Mouse (Mus musculus): Measurements from ENCODE around the gene Ube4b.

The Ube4b gene

DNA sequence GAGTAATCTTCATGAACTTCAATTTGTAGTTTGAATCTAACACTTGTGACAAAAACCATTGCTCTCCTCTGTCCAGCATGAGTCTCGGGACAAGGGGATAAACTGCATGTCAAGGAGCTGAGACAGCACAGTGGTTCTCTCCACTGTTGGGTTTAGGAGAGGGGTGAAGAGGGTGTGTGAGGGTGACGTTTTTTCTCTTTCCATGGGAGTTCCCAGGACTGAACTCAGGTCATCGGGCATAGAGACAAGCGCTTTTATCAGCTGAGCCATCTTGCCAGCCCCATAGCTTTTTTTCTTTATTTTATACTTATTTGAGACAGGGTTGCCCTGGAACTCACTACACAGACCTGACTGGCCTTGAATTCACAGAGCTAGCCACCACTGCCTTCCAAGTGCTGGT, 32.3 kb downstream of the Ube4b start:
- no peak for DNase-seq (ENCODE audit: low spot score)

DNA sequence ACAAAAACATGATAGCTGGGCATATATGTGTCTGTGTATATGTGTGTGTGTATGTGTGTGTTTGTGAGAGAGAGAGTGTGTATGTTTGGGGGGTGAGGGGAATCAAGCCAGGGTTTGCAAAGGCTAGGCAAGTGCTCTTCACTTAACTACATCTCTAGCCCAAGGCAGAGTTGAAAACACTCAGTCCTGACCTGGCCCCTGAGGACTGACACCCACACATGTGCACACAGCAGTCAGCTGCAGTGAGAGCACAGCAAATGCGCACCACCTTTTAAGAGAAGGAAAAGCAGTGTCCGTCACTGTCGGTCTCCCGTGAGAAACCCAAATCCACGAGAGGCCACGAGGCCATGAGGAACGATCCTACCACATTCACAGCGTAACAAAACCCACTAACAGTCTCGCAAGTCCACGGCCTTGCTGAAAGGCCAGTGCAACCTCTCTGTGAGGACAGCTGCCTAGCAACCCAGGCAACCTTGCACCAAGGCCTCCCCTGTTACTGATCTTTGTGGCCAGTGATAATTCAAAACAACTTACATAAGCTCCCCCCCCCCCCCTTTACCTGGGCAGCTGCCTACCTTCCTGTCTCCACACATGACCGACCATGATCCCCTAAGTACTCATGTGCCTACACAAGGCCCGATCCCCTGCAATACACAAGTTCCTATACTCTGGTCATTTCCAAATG, 33.1 kb downstream of the Ube4b start:
- DNase-seq (ENCODE audit: low spot score) = peak; percentile 68

DNA sequence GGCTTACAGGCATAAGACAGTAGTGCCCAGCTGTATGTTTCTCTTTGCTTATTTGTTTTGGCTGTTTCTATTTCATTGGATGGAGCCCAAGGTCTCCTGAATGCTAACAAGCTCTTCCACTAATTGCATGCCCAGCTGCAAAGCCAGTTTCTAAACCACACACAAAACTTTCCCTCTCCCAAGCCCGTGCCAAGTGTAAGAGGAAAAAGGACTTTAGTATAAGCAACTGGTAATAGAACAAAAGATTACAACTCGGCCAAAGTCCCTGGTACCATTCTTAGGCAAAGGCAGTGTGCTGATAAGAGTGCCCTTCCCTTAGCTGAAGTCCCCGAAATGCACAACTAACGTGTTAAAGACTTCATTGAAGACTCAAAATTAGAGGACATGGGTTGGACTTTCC, 34.2 kb downstream of the Ube4b start:
- no peak for DNase-seq (ENCODE audit: low spot score)

DNA sequence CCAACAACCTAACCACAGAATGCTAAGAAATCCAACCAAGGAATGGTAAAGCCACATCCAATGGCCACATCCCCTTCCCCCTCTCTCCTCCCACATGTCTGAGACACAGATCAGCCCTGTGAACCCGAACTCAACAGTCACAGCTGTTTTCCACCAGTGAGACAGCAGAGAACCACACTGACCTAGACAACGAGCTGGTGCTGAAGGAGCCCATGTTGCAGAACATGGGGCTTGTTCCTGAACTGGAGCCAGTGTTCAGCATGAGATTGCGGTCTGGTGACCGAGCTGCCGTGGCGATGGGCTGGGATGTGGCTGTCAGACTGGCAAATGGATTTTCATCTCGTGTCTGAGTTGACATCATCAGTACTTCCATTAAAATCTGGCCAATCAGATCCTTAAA, 45.5 kb downstream of the Ube4b start:
- DNase-seq (ENCODE audit: low spot score) = no peak

DNA sequence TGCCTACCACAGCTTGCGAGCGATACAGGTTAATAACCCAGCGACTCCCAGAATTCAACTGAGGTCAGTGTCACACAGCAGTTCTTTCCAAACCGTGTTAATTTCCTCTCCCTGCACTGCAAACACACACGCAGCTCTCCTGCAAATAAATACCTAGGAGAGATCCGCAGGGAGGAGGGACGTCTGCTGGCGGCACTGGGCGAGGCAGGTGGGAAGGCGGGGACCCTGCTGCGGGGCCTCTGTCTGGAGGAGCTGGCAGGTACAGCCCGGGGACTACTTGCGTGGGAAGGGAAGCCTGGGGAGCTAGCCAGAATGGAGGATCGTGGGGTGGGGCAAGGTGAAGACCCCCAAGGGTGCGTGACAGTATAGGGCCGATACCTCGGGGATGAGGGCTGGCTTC, 46.7 kb downstream of the Ube4b start:
- no peak for DNase-seq (ENCODE audit: low spot score)

DNA sequence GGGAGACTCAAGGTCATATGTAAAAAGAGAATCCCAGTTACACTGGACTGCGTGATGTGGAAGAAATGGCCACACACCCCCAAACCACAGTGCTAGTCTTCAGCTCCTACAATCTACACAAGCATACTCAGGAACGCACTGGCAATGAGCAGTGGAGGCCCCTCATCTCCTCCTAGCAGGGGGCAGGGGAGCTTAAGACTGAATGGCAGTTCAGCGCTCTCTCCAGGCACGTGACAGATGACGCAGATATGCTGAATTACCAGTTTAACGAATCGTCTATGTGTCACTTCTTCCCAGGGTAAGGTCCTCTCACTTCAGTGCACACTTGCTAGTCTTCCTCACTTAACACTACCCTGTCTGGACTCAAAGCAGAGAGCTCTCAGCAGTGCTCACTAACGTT, 47.7 kb downstream of the Ube4b start:
- DNase-seq (ENCODE audit: low spot score) = no peak

DNA sequence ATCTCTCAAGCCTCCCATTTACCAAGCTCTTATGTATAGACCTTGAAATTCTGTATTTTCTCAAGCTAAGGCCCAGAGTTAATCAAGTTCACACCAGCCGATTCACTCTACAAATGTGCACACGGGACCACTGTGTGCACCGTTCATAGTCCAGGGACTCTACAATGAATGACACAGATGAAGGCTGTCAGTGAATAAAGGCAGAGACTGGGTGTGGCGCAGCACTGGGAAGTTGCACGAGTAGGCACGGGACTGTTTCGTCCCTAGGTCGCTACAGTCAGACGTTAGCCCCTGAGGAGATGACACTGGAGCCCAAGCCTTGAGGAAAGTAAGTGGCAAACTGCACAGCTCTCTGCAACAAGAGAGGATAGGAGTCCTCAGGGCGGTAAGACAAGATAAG, 50.5 kb downstream of the Ube4b start:
- no peak for DNase-seq (ENCODE audit: low spot score)

DNA sequence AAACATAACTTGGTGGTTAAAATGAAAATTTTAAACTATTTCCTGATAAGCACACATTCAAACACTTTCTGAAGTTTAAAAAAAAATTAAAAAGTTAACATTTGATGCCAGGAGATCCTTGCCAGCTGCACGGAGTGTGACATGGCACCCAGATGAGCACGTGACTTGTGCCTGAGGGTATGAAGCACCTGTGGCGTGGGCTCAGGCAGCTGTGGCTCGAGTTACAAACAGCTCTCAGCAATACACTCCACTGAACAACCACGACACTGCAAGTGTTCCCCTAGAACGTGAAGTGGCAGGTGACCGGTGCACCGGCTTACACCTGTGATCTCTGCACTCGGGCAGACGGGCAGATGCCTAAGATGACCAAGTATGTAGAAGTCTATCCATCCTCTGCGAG, 51.9 kb downstream of the Ube4b start:
- no peak for DNase-seq (ENCODE audit: low spot score)

DNA sequence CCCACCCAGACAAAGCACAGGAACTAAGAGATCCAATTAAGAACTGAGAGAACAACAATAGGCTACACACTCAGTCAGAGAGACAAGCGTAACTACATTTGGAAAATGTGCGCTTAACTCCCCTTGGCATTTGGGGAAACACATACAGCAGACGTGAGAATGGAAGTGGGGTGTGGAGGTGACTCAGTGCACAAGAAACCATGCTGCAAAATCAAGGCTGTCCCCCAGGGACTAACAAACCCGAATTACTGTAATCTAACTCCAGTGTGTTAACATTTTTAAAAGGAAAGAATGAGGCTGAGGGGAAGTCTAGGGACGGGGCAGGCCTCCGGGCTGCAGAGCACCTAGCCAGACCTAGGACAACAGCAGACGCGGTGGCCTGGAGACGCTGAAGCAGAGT, 52.6 kb downstream of the Ube4b start:
- DNase-seq (ENCODE audit: low spot score) = no peak

DNA sequence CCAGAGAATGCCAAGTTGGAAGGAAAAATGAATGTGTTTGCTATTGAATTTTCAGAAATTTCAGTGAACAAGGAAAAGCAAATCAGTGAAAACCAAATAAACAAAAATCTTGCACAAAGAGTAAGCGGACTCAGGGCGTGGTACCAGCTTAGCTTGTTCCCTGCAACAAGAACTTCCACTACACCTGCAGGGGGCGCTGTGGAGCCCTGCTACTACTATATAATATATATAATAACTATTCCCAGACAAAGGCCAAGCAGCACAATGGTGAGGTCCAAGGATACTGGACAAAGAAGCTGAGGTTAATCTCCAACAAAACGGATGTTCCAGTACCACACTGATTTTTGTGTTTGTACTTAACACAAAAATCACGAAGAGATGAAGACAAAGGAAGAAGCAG, 53.1 kb downstream of the Ube4b start:
- DNase-seq (ENCODE audit: low spot score) = no peak

DNA sequence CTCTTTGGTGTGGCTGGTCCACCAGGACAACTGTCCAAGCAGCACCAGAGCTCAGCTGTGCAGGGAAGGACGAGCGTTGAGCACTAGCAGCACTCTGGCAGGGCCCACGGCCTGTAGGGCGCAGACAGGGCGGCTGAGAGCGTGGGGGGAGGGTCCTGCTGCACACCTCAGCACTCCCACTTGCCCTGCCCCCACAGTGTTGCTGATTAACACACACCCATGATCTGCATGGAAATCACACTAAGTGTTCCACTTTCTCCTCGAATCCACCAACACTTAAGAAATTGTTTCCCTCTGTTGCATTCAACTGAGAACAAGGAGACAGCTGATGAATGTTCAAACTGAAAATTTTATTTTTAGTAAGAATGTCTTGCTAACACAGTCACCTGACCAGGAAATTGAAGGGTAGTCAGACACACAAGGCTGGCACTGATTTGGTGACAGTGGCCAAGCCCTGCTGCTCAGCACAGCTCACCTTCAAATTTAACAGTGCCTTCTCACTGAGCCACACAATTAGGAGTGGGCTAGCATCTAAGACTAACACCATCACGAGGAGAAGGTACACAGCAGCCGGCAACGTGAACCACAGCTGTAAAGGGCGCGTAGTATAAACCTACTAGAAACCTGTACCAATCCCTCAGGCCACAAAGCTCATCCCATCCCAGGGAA, 60.7 kb downstream of the Ube4b start:
- no peak for DNase-seq (ENCODE audit: low spot score)

DNA sequence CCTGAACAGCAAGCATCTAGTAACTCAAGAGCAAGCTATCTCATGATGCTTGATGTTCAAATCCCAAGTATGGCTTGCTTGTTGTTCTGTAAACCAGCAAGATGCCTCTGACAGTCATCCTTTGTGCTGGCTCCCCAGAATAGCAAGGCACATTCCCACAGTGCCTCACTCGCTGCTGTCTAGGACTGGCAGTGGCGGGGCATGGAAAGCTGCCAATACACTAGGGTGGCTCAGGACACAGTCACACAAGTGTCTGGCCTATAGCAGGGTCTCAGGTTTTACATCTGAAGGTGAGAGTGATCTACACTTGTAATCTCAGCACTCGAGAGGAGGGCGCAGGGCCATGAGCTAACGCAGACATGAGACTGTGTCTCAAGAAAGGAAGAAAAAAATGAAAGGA, 61.7 kb downstream of the Ube4b start:
- DNase-seq (ENCODE audit: low spot score) = no peak

DNA sequence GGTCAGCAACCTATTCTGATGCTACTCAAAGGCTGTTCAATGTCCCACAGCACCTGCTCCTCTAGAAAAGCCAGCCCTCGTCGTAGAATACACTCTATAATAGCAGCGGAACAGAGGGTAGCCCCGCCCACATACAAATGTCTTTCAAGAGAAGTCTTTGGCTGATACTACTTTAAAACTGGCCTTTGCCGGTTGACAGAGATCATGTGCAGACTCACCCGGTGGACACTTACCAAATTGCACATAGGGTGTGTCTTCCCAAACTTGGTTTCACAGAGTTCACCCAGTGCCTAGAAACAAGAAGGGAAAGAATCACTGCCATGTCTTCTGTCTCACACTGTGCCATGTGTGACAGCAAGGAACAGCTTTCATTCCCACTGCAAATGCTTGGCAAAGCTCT, 65.5 kb downstream of the Ube4b start:
- no peak for DNase-seq (ENCODE audit: low spot score)

DNA sequence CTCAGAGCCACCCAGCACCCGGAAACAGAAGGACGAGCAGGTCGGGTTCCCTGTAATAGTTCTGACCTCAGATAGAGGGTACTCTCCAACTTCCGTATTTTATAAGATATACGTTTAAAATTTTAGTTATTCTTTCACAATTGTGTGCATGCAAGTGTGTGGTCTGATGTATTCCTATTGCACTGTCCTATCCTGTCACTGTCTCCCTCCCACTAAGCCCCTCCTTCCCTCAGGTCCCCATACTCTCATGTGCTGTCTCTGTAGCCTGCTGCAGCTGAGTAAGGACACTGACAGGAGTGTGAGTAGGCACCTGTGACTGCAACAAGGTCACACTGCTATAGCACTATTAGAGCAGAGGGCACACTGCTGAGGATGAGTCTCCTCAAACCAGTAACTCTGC, 65.9 kb downstream of the Ube4b start:
- DNase-seq (ENCODE audit: low spot score) = no peak

DNA sequence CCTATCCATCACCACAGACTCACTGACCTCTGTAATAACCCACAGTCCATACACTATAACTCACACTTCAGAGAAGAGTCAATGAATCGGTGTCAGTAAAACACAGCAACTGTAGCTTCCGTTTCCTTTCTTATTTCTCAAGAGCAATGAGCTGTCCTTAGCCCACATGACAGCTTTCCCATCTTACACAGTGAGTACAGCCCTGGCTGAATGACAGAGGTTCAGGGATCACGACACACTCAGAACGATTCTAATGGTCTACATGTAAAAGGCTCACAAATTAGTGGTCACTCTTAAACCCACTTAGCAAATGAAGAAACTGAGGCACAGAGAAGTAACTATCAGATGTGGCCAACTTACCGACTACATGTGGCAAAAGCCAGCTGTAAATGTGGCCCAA, 68.6 kb downstream of the Ube4b start:
- DNase-seq (ENCODE audit: low spot score) = no peak

DNA sequence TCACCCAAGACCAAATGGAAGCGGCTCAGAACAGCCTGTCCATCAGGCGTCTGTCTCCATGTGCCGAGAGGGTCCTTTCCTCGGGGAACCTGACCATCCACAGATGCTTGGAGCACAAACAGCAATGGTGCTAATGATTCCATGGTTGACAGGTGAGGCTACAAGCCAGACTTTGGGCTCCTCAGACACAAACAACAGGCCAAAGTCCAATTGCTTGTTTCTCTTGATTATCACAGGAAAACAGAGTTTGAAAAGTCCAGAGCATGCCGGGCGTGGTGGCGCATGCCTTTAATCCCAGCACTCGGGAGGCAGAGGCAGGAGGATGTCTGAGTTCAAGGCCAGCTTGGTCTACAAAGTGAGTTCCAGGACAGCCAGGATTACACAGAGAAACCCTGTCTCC, 71.9 kb downstream of the Ube4b start:
- DNase-seq (ENCODE audit: low spot score) = no peak

DNA sequence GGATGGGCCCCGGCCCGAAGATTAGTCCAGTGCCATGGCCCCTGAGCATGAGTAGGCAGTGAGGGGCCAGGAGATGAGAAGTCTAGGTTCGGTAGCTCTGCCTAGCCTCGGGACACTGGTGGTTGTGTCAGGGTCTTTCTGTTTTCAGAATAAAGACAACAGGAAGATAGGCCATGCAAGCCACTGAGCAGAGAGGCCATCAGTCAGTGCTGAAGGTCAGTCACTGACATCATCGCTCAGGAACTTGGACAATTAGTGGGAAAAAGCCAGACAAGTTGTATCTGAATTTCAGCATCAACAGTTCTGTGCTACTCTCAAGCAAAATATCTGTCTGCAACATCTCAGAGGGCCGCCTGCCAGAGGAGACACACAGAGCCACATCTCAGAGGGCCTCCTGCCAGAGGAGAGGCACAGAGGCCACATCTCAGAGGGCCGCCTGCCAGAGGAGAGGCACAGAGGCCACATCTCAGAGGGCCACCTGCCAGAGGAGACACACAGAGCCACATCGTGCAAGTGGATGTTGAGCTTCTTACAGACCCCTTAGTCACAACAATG, 74.9 kb downstream of the Ube4b start:
- no peak for DNase-seq (ENCODE audit: low spot score)

DNA sequence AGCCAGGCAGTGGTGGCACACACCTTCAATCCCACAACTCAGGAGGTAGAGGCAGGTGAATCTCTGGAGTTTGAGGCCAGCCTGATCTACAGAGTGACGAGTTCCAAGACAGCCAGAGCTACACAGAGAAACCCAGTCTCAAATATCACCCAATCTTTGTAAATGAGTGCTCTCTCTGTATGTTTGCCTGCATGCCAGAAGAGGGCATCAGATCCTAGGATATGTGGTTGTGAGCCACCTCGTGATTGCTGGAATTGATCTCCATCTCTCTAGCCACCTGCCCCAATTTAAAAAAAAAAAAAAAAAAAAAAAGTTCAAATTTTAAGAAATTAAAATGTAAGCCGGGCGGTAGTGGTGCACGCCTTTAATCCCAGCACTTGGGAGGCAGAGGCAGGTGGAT, 77.6 kb downstream of the Ube4b start:
- no peak for DNase-seq (ENCODE audit: low spot score)

DNA sequence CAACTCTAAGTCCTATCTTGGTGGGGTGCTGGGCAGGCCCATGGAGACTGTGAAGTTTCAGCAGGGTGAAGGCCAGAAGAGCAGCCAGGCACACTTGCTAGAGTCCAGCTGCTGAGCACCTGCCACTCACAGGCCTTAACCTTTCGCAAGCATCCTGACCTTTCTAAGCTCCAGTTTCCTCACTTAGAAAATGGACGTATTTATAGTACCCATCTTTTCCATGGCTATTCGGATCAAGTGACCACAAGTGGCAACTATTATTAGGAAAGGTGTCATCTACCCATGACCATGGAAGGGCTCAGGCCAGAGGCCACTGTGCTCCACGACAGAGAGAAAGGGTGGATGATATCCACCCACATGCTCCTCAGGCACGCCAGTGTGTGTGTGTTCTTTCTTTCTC, 80.7 kb downstream of the Ube4b start:
- no peak for DNase-seq (ENCODE audit: low spot score)

DNA sequence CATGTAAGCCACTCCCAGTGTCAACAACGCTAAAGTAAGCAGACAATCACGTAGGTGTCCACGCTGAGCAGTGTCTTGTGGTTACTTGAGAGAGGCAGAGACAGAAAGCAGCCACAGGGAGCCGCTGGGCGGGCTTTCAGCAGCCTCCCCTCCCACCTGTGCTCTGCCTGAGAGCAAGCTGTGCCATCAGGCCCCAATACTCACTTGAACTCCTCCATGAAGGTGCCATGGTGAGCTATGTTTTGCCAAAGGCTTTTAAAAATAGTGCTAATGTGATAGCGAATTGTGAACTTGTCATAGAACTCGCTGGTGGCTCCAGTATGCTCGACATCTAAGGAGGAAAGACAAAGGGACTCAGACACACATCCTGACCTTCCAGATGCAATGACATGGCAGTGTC, 82.2 kb downstream of the Ube4b start:
- DNase-seq (ENCODE audit: low spot score) = no peak

DNA sequence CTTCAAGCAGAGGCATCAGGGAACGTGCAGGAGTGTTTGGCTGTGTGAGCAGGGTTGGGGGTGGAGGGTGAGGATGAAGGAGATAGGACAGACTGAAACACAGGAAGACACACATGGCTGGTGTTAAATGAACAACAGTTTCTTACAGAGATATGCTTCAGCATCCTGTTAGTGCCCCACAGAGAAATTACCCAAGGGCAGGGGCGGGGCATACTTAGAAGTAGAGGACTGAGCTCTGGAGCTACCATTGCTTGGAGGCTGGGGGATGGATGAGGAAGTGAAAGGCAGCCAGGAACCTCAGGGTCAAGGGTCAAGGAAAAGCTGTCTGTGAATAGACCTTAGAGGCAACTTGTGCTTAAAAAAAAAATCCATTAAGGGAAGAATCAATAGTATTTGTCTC, 85.9 kb downstream of the Ube4b start:
- DNase-seq (ENCODE audit: low spot score) = no peak

DNA sequence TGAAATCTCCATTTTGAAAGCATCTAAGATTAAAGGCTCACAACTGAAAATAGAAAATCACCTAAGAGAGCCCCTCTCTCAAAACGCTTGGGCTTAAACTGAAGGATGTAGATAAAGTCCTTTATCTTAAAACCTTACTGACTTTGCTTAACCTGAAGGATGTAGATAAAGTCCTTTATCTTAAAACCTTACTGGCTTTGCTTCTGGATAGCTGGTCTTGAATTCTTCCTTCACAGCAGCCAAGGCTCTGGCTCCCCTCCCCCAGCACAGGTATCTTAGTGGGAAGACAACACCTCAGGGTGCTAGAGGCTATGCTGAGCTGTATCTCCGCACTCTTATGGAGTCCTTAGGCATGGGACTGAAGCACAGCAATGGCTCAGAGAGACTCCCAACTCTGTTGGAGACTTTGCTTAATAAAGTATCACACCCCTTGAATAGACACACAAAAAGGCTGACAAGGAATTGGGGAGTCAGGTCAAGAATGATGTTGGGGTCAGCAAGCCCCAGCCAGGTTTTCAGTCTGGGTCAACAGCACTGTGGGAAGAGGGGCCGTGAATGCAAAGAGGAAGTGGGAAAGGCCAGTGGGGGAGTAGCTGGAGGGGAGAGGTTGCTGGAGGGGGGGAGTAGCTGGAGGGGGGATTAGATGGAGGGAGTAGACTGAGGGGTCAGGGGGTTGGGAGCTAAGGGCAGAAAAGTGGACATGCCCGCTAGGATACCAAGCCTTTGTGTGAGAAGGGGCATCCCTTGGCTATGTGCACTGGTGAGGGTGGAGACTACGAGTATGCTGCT, 86.9 kb downstream of the Ube4b start:
- DNase-seq (ENCODE audit: low spot score) = no peak

DNA sequence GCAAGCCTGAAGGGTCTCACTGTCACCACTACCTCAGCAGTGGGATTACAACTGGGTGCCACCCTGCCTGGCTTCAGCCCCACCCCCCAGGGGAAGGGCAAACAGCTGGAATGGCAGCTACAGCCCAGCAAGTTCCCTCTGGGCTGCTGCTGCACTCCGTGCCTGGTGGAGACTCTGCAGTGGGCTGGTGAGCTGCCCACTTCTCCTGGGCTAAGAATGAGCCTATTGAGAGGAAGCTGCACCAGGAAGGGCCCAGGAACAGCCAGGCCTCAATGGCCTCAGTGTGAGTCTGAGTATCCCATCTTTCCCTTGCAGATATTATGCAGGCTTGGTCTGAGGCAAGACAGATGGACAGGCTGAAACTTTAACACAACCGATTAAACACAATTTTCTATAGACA, 88.4 kb downstream of the Ube4b start:
- no peak for DNase-seq (ENCODE audit: low spot score)
